In genomic region chr1:35862196-35862595, GRCm38 (mm10) we compare ENCODE assay signal across 29 mouse cellular contexts.
DNase-seq lines count a peak whose midpoint lies in the region; ATAC-seq and TF ChIP-seq lines count a peak whose summit lies in the region.
"Had no signal": no experiment of that assay in that cellular context is flagged by ENCODE, and none has a peak within 500 bp of the region (broad histone marks: within the 10 kb centered on the region; RNA-seq: fewer than 3 reads in every experiment).

No protein-coding gene starts in this region.

- H3K4me3 ChIP-seq in kidney, postnatal 0 days (replicated peaks; ENCODE audit: low read depth, low read length): no peak overlapping the region
- no peak overlapping the region for H3K4me3 ChIP-seq in hindbrain, embryonic 13.5 days
- H3K4me3 ChIP-seq: kidney, embryonic 15.5 days; limb, embryonic 10.5 days; limb, embryonic 15.5 days; liver, embryonic 13.5 days; midbrain, embryonic 15.5 days had no signal

- TF ChIP-seq CTCF in kidney, postnatal 0 days (IDR thresholded peaks at IDR 0.05; ENCODE audit: low read depth): no peak

- no peak overlapping the region for H3K4me2 ChIP-seq in kidney, postnatal 0 days (ENCODE audit: low read length)
- no peak overlapping the region for H3K4me2 ChIP-seq in hindbrain, embryonic 13.5 days
- H3K4me2 ChIP-seq: kidney, embryonic 15.5 days; limb, embryonic 15.5 days; liver, embryonic 13.5 days; midbrain, embryonic 15.5 days had no signal

- DNase-seq in kidney, postnatal 0 days (ENCODE audit: low spot score): peak; percentile 44
- DNase-seq in kidney, postnatal 4 days: no peak
- DNase-seq in retina, embryonic 14.5 days (ENCODE audit: low spot score): no peak
- DNase-seq in spleen, adult 12 weeks (ENCODE audit: low spot score): no peak
- DNase-seq: adrenal gland, postnatal 36 days; cerebellum, adult 18-20 months; cerebellum, postnatal 14 days; heart, postnatal 14 days; kidney, postnatal 36 days; layer of hippocampus, postnatal 36 days; liver, embryonic 13.5 days; lung, adult 18-20 months; lung, postnatal 10 days; right cerebral cortex, adult 18-20 months; thymus, adult 2 months; thymus, postnatal 4 days had no signal

- H3K4me1 ChIP-seq in kidney, postnatal 0 days (replicated peaks; ENCODE audit: insufficient read depth, low read length): no peaks in the 10 kb centered on the region
- H3K4me1 ChIP-seq in hindbrain, embryonic 13.5 days (replicated peaks): no peaks in the 10 kb centered on the region
- H3K4me1 ChIP-seq: limb, embryonic 15.5 days; liver, embryonic 13.5 days; midbrain, embryonic 15.5 days had no signal

- H3K9ac ChIP-seq in kidney, postnatal 0 days (ENCODE audit: low read depth, low read length): no peak overlapping the region
- H3K9ac ChIP-seq in hindbrain, embryonic 13.5 days: no peak overlapping the region
- H3K9ac ChIP-seq: kidney, embryonic 15.5 days; limb, embryonic 15.5 days; liver, embryonic 13.5 days; midbrain, embryonic 15.5 days had no signal

- H3K36me3 ChIP-seq in kidney, postnatal 0 days (ENCODE audit: insufficient read depth, low read length): no peaks in the 10 kb centered on the region
- H3K36me3 ChIP-seq in hindbrain, embryonic 13.5 days: no peaks in the 10 kb centered on the region
- H3K36me3 ChIP-seq: G1E; kidney, embryonic 15.5 days; limb, embryonic 10.5 days; limb, embryonic 15.5 days; liver, embryonic 13.5 days; midbrain, embryonic 15.5 days had no signal

- no peaks in the 10 kb centered on the region for H3K27me3 ChIP-seq in kidney, postnatal 0 days (ENCODE audit: insufficient read depth, low read length)
- H3K27me3 ChIP-seq in hindbrain, embryonic 13.5 days: no peaks in the 10 kb centered on the region
- H3K27me3 ChIP-seq: kidney, embryonic 15.5 days; limb, embryonic 15.5 days; liver, embryonic 13.5 days; midbrain, embryonic 15.5 days; Patski had no signal

- ATAC-seq in kidney, postnatal 0 days (replicated peaks; ENCODE audit: low FRiP score, low read depth): no peak
- ATAC-seq in activated CD4-positive, CD25-positive, alpha-beta regulatory T cell, adult 4 months: peak; percentile 80
- ATAC-seq in inflammation-experienced regulatory T-cells, adult 6 months: peak; percentile 74
- no peak for ATAC-seq in hindbrain, embryonic 13.5 days (ENCODE audit: low FRiP score)
- ATAC-seq: forebrain, embryonic 14.5 days; hindbrain, postnatal 0 days; intestine, postnatal 0 days; midbrain, embryonic 15.5 days; Patski had no signal

- H3K9me3 ChIP-seq in kidney, postnatal 0 days (replicated peaks; ENCODE audit: low read length): no peaks in the 10 kb centered on the region
- no peaks in the 10 kb centered on the region for H3K9me3 ChIP-seq in hindbrain, embryonic 13.5 days
- H3K9me3 ChIP-seq: G1E; kidney, embryonic 15.5 days; limb, embryonic 10.5 days; limb, embryonic 15.5 days; liver, embryonic 13.5 days; midbrain, embryonic 15.5 days had no signal

- H3K27ac ChIP-seq in kidney, postnatal 0 days: no peak overlapping the region
- no peak overlapping the region for H3K27ac ChIP-seq in hindbrain, embryonic 13.5 days
- H3K27ac ChIP-seq: hindbrain, postnatal 0 days; kidney, embryonic 15.5 days; limb, embryonic 10.5 days; limb, embryonic 15.5 days; liver, embryonic 13.5 days; macrophage; midbrain, embryonic 15.5 days had no signal

- 72% methylated on average over 5 of the region's 5 CpGs for WGBS in kidney, postnatal 0 days
- WGBS in hindbrain, embryonic 13.5 days: 92% methylated on average over 5 of the region's 5 CpGs

Comparison
In these comparisons a context has a peak if more than half of its experiments do, and no peak if none do; other contexts are left out.
1. ATAC-seq: peak in activated CD4-positive, CD25-positive, alpha-beta regulatory T cell, adult 4 months (single experiment) and inflammation-experienced regulatory T-cells, adult 6 months (single experiment); none in kidney, postnatal 0 days (single experiment) and hindbrain, embryonic 13.5 days (single experiment).